Mouse (Mus musculus) layer of hippocampus, postnatal 36 days (tissue): ENCODE measurements around the gene Nhp2. TPM values are rescaled to one million over a fixed set of nuclear protein-coding genes. Genes with fewer than 3 reads are reported as not detected.
"Not testable (repeated sequence)": the region's sequence is repeated elsewhere in the genome, so short reads cannot be mapped to it uniquely, and the experiment has no call there.

Experiments used
- DNase-seq, 2 experiments: peaks; one replicate each; pipeline ENCODE4 v3.0.0; 2022
- total RNA-seq, 2 experiments: library from RNA; stranded (reverse); gene quantifications; 2 replicates each; pipeline ENCODE4 v1.2.3; 2021

The Nhp2 gene
- total RNA-seq, 2 experiments from 2014 or later, result 41.8 to 45.5 TPM

GRCm38 (mm10) chr11:51658705-51659104, 39.2 kb downstream of the Nhp2 start:
- DNase-seq, result no peak

- DNase-seq, result no peak
Observed at GRCm38 (mm10) chr11:51661867-51662365, 42.4 kb downstream of the Nhp2 start.

GRCm38 (mm10) chr11:51662632-51663031, 43.1 kb downstream of the Nhp2 start:
- DNase-seq, result no peak

- DNase-seq, result not testable (repeated sequence)
Observed at GRCm38 (mm10) chr11:51664747-51665146, 45.2 kb downstream of the Nhp2 start.

DNA sequence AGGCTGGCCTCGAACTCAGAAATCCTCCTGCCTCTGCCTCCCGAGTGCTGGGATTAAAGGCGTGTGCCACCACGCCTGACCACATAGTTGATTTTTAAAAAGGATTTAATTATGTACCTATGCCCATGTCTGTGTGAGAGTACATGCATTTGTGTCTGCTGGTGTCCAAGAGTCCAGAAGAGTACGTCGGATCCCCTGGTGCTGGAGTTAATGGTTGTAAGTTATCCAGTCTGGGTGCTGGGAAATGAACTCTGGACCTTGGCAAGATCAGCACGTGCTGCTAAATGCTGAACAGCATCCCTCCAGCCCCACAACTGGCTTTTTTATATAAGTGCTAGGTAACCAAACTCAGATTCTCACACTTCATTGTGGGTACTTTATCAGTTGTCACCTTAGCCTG, 51.3 kb downstream of the Nhp2 start:
- no peak for DNase-seq

DNA sequence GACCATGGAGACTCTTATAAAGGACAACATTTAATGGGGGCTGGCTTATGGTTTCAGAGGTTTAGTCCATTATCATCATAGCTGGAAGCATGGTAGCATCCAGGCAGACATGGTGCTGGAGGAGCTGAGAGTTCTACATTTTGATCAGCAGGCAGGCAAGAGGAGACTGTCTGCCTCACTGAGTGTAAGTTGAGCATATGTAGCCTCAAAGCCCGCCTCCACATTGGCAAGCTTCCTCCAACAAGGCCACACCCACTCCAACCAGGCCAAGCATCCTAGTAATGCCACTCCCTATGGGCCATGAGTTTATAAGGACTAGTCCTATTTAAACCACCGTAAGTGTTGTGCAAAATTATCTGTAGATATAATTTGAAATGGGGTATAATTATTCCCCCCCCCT, 51.8 kb downstream of the Nhp2 start:
- no peak for DNase-seq

DNA sequence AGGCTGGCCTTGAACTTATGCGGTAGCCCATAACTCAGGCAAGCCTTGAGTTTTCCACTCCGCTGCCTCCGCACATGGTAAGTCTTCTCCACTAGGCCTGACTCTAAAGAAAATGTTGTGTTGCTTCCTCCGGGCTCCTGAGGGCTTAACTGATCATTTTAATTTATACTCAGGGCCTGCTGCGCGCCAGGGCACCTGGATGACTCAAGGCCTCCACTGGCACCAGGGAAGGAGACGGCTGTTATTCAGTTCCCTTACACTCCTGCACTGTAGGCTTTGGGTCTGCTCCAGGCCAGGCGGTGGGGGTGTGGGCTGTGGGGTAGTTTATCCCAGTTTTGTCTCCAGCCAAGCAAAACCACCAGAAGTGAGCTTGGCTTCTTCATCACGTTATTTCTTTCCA, 53.8 kb downstream of the Nhp2 start:
- no peak for DNase-seq

Other genes with a start within 250 kb of the Nhp2 start
- gene Phykpl, start 35.0 kb upstream of the Nhp2 start, total RNA-seq, result 1 to 10 TPM; 7.9 to 9.5 TPM
- 100 to 1,000 TPM; 147 to 154 TPM for gene Hnrnpab, start 12.9 kb upstream of the Nhp2 start, total RNA-seq
- gene Rmnd5b, start 16.2 kb downstream of the Nhp2 start, total RNA-seq, result 10 to 100 TPM; 60.0 to 62.6 TPM
- 10 to 100 TPM; 12.4 to 12.6 TPM for gene N4bp3, start 31.1 kb downstream of the Nhp2 start, total RNA-seq
- gene D930048N14Rik, start 31.2 kb downstream of the Nhp2 start, total RNA-seq, result 1 to 10 TPM; 1.5 to 1.9 TPM
- gene 0610009B22Rik, start 69.1 kb downstream of the Nhp2 start, total RNA-seq, result 10 to 100 TPM; 41.1 to 43.6 TPM
- gene Sec24a, start 143.9 kb downstream of the Nhp2 start, total RNA-seq, result 10 to 100 TPM; 18.4 to 23.0 TPM
- gene Sar1b, start 144.0 kb downstream of the Nhp2 start, total RNA-seq, result 10 to 100 TPM; 65.6 to 77.6 TPM
- gene Jade2, start 237.9 kb downstream of the Nhp2 start, total RNA-seq, result 10 to 100 TPM; 36.0 to 36.5 TPM